17 mouse cellular contexts compared by ENCODE assay signal in genomic region chr6:129260034-129260433, GRCm38 (mm10). TPM values are rescaled to one million over a fixed set of nuclear protein-coding genes. Genes with fewer than 3 reads are reported as not detected.
DNase-seq lines count a peak whose midpoint lies in the region; ATAC-seq and TF ChIP-seq lines count a peak whose summit lies in the region.
"Had no signal": no experiment of that assay in that cellular context is flagged by ENCODE, and none has a peak within 500 bp of the region (broad histone marks: within the 10 kb centered on the region; RNA-seq: fewer than 3 reads in every experiment).

No protein-coding gene starts in this region.

- no peaks in the 10 kb centered on the region for H3K27me3 ChIP-seq in E14TG2a.4 (ENCODE audit: insufficient read depth, low read length)

- no peaks in the 10 kb centered on the region for H3K4me1 ChIP-seq in E14TG2a.4 (replicated peaks; ENCODE audit: low read depth, low read length)
- H3K4me1 ChIP-seq: embryonic facial prominence, embryonic 10.5 days; limb, embryonic 10.5 days had no signal

- peak; percentile 65 for TF ChIP-seq CTCF in E14TG2a.4 (conservative IDR thresholded peaks at IDR 0.05; ENCODE audit: low read length)

- peak; percentile 12 for DNase-seq in kidney, adult 9 months
- no peak for DNase-seq in kidney, adult 11 months
- DNase-seq in 416B (ENCODE audit: low read depth) = peak; percentile 74
- no peak for DNase-seq in adrenal gland, postnatal 4 days (ENCODE audit: low spot score in 2 of 2)
- no peak for DNase-seq in embryo, embryonic 10.5 days (ENCODE audit: low spot score)
- no peak for DNase-seq in adrenal gland, adult (ENCODE audit: inconsistent age in 2 of 2, low spot score in 1 of 2)
- DNase-seq: adrenal gland, postnatal 10 days; cerebellum, adult 11 months; gastrocnemius, postnatal 36 days; kidney, postnatal 10 days; lung, postnatal 4 days; thymus, postnatal 25 days had no signal

- no peak overlapping the region for H3K4me3 ChIP-seq in E14TG2a.4 (replicated peaks; ENCODE audit: low read length)
- H3K4me3 ChIP-seq: embryonic facial prominence, embryonic 10.5 days; limb, embryonic 10.5 days had no signal

- no peaks in the 10 kb centered on the region; the same call in 1 of the 2 replicates for H3K9me3 ChIP-seq in E14TG2a.4 (ENCODE audit: low read length)
- H3K9me3 ChIP-seq: limb, embryonic 10.5 days had no signal

- ATAC-seq in megakaryocyte, adult 5-6 weeks (ENCODE audit: poor library complexity, severe bottlenecking) = peak; percentile 75

- H3K36me3 ChIP-seq in E14TG2a.4 (ENCODE audit: insufficient read depth, low read length) = no peaks in the 10 kb centered on the region
- H3K36me3 ChIP-seq: embryonic facial prominence, embryonic 10.5 days; G1E; limb, embryonic 10.5 days had no signal

RNA-seq across cellular contexts. Expression of gene Cd69, which starts 15.2 kb away (rescaled TPM):
- 21.3 and 25.9 TPM in 2 replicates for total RNA-seq in megakaryocyte, adult 5-6 weeks (2015)
- total RNA-seq in megakaryocyte, adult 5-6 weeks (2017) = 20.6 and 22.7 TPM in 2 replicates
- under 1 TPM in 1 of 2 experiments, not detected in 1; 0.34 TPM for total RNA-seq in adrenal gland, postnatal 4 days (2021)
- total RNA-seq: G1E had no signal

Comparison
In these comparisons a context has a peak if more than half of its experiments do, and no peak if none do; other contexts are left out.
1. DNase-seq: peak in kidney, adult 9 months (single experiment) and 416B (single experiment); none in kidney, adult 11 months (single experiment), adrenal gland, postnatal 4 days (0 of 2), embryo, embryonic 10.5 days (single experiment) and adrenal gland, adult (0 of 2).
2. RNA of gene Cd69, which starts 15.2 kb away (total RNA-seq): 20.6 to 25.9 TPM in megakaryocyte, adult 5-6 weeks; 0.34 TPM in adrenal gland, postnatal 4 days; every median in the first group is over 10 times any median in the second.